ENCODE assay signal across 8 mouse cellular contexts in the genomic region with DNA sequence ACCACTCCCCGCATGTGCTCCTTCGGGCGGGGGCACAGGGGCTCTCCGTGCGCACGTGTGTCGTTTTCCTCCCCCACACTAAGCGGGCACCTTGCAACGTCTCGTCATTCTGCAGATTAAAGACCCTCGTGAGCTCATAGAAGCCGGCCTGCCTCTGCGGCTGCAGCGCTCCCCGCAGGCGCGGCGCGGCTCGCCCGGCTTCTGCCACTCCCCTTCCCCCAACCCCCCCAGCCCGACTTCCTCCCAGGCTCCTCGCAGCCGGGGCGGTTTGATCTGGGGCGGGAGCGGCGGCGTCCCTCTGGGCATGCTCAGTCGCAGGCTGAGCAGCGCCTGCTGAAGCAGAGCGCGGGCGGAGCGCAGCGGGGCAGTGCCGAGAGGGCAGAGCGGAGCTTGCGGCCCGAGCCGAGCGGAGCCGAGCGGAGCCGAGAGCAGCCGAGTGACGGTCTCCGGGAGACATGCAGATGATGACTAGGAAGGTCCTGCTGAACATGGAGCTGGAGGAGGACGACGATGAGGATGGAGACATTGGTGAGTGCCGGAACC. TPM values are rescaled to one million over a fixed set of nuclear protein-coding genes. Genes with fewer than 3 reads are reported as not detected.
DNase-seq lines count a peak whose midpoint lies in the region; ATAC-seq lines count a peak whose summit lies in the region.

A gene (plus strand): TSS at position 315 of the 543 bp plus-strand sequence.

- H3K9me3 ChIP-seq in hindbrain, embryonic 15.5 days: no peaks in the 10 kb centered on the region

- peak within 1 kb of the TSS; percentile 65 for H3K4me3 ChIP-seq in hindbrain, embryonic 15.5 days

- peak within 1 kb of the TSS; percentile 81 for H3K27ac ChIP-seq in hindbrain, embryonic 15.5 days (replicated peaks)

- H3K27me3 ChIP-seq in hindbrain, embryonic 15.5 days: no peaks in the 10 kb centered on the region

- ATAC-seq in hindbrain, embryonic 15.5 days (ENCODE audit: low FRiP score, low read depth): peak; percentile 97

- H3K36me3 ChIP-seq in hindbrain, embryonic 15.5 days: no peaks in the 10 kb centered on the region

- peaks cover 43% of the 10 kb centered on the region for H3K4me1 ChIP-seq in hindbrain, embryonic 15.5 days (replicated peaks)

- under 1% methylated on average over 51 of the region's 51 CpGs for WGBS in hindbrain, embryonic 15.5 days

- H3K4me2 ChIP-seq in hindbrain, embryonic 15.5 days: peak within 1 kb of the TSS; percentile 81

- peak; percentile 94 for DNase-seq in T-cell, adult 2 months (ENCODE audit: low spot score)
- peak; percentile 90 to 94 for DNase-seq in cerebellum, postnatal 36 days
- DNase-seq in frontal cortex, postnatal 36 days (ENCODE audit: low spot score in 2 of 2): peak; percentile 91 to 94
- peak; percentile 85 for DNase-seq in left cerebral cortex, adult 11 months (ENCODE audit: low spot score)
- DNase-seq in lung, postnatal 4 days: peak; percentile 94 to 98
- peak; percentile 73 for DNase-seq in retina, postnatal 7 days (ENCODE audit: low read depth, low spot score)
- peak; percentile 86 for DNase-seq in urinary bladder, adult 2 months (ENCODE audit: low spot score)

- peak within 1 kb of the TSS; percentile 82 for H3K9ac ChIP-seq in hindbrain, embryonic 15.5 days

RNA-seq across cellular contexts. Expression of the gene that starts here (rescaled TPM):
- 28.6 and 30.1 TPM in 2 replicates for polyA plus RNA-seq in hindbrain, embryonic 15.5 days (2015; fragmentation: Nextera tagmentation; extraction: Ambion mirVana)
- 53.9 and 66.4 TPM in 2 replicates for polyA plus RNA-seq in urinary bladder, adult 2 months (2012; rRNA removed)

Comparison
In these comparisons a context has a peak if more than half of its experiments do, and no peak if none do; other contexts are left out.
1. Peak in every context shown above with its lines: DNase-seq, ATAC-seq, H3K4me3 ChIP-seq and H3K27ac ChIP-seq.